Mouse (Mus musculus): Measurements from ENCODE around the gene Rpn1. TPM values are rescaled to one million over a fixed set of nuclear protein-coding genes. Genes with fewer than 3 reads are reported as not detected.

The Rpn1 gene
- polyA plus RNA-seq, 1 experiment from 2014 or later: 425 TPM

GRCm38 (mm10) chr6:88053228-88054080 is 30.8 kb upstream of the Rpn1 start:
- H3K36me3 ChIP-seq: no peaks in the 10 kb centered on the region
- H3K27ac ChIP-seq: no peak overlapping the region
- H3K4me2 ChIP-seq: no peak overlapping the region
- no peak overlapping the region for H3K4me3 ChIP-seq (replicated peaks)
- H3K4me1 ChIP-seq: no peaks in the 10 kb centered on the region
- no peaks in the 10 kb centered on the region for H3K9me3 ChIP-seq (replicated peaks)
- no peak for ATAC-seq (replicated peaks; ENCODE audit: low FRiP score)
- H3K9ac ChIP-seq: no peak overlapping the region
- WGBS: 54% methylated on average over 11 of the region's 11 CpGs
- no peaks in the 10 kb centered on the region for H3K27me3 ChIP-seq

- H3K4me3 ChIP-seq (replicated peaks): no peak overlapping the region
- no peaks in the 10 kb centered on the region for H3K27me3 ChIP-seq
- 40% methylated on average over 9 of the region's 9 CpGs for WGBS
- H3K27ac ChIP-seq: no peak overlapping the region
- H3K36me3 ChIP-seq: no peaks in the 10 kb centered on the region
- no peak overlapping the region for H3K9ac ChIP-seq
- no peaks in the 10 kb centered on the region for H3K9me3 ChIP-seq (replicated peaks)
- no peak for ATAC-seq (replicated peaks; ENCODE audit: low FRiP score)
- no peak overlapping the region for H3K4me2 ChIP-seq
- H3K4me1 ChIP-seq: no peaks in the 10 kb centered on the region
Observed at GRCm38 (mm10) chr6:88054081-88054835, 30.0 kb upstream of the Rpn1 start.

- 70% methylated on average over 5 of the region's 5 CpGs for WGBS
- Histone ChIP-seq H3K27me3 (no peaks in the 10 kb centered on the region), H3K9me3 (replicated peaks) (no peaks in the 10 kb centered on the region), H3K36me3 (no peaks in the 10 kb centered on the region), H3K4me3 (replicated peaks) (no peak overlapping the region), H3K9ac (no peak overlapping the region), H3K4me2 (no peak overlapping the region), H3K4me1 (no peaks in the 10 kb centered on the region), H3K27ac (no peak overlapping the region)
- no peak for ATAC-seq (replicated peaks; ENCODE audit: low FRiP score)
Observed at GRCm38 (mm10) chr6:88055663-88056062, 28.6 kb upstream of the Rpn1 start.

GRCm38 (mm10) chr6:88056866-88057265 is 27.4 kb upstream of the Rpn1 start:
- Histone ChIP-seq H3K36me3 (no peaks in the 10 kb centered on the region), H3K9ac (no peak overlapping the region)

GRCm38 (mm10) chr6:88059903-88060302 is 24.4 kb upstream of the Rpn1 start:
- no peak for ATAC-seq (replicated peaks; ENCODE audit: low FRiP score)
- 80% methylated on average over 5 of the region's 5 CpGs for WGBS
- H3K9ac ChIP-seq: no peak overlapping the region

More at GRCm38 (mm10) chr6:88056866-88057265, 27.4 kb upstream of the Rpn1 start:
- H3K27ac ChIP-seq: no peak overlapping the region
- no peaks in the 10 kb centered on the region for H3K9me3 ChIP-seq (replicated peaks)
- no peak overlapping the region for H3K4me3 ChIP-seq (replicated peaks)
- no peaks in the 10 kb centered on the region for H3K27me3 ChIP-seq
- ATAC-seq (replicated peaks; ENCODE audit: low FRiP score): no peak
- no peak overlapping the region for H3K4me2 ChIP-seq
- WGBS: 85% methylated on average over 5 of the region's 5 CpGs
- H3K4me1 ChIP-seq: no peaks in the 10 kb centered on the region

GRCm38 (mm10) chr6:88060602-88061001 is 23.7 kb upstream of the Rpn1 start:
- 92% methylated on average over 4 of the region's 4 CpGs for WGBS

More at GRCm38 (mm10) chr6:88059903-88060302, 24.4 kb upstream of the Rpn1 start:
- Histone ChIP-seq H3K36me3 (no peaks in the 10 kb centered on the region), H3K4me2 (no peak overlapping the region), H3K27ac (no peak overlapping the region), H3K27me3 (no peaks in the 10 kb centered on the region), H3K4me1 (no peaks in the 10 kb centered on the region), H3K9me3 (replicated peaks) (no peaks in the 10 kb centered on the region), H3K4me3 (replicated peaks) (no peak overlapping the region)

GRCm38 (mm10) chr6:88061406-88061805 is 22.9 kb upstream of the Rpn1 start:
- Histone ChIP-seq H3K27me3 (no peaks in the 10 kb centered on the region), H3K9me3 (replicated peaks) (no peaks in the 10 kb centered on the region), H3K4me1 (no peaks in the 10 kb centered on the region), H3K27ac (no peak overlapping the region), H3K36me3 (no peaks in the 10 kb centered on the region), H3K4me3 (replicated peaks) (no peak overlapping the region), H3K9ac (no peak overlapping the region), H3K4me2 (no peak overlapping the region)
- no peak for ATAC-seq (replicated peaks; ENCODE audit: low FRiP score)
- WGBS: 82% methylated on average over 4 of the region's 4 CpGs

More at GRCm38 (mm10) chr6:88060602-88061001, 23.7 kb upstream of the Rpn1 start:
- Histone ChIP-seq H3K4me3 (replicated peaks) (no peak overlapping the region), H3K36me3 (no peaks in the 10 kb centered on the region), H3K4me1 (no peaks in the 10 kb centered on the region), H3K27ac (no peak overlapping the region), H3K9ac (no peak overlapping the region), H3K9me3 (replicated peaks) (no peaks in the 10 kb centered on the region), H3K27me3 (no peaks in the 10 kb centered on the region), H3K4me2 (no peak overlapping the region)
- ATAC-seq (replicated peaks; ENCODE audit: low FRiP score): no peak

GRCm38 (mm10) chr6:88062398-88062797 is 21.9 kb upstream of the Rpn1 start:
- WGBS: 82% methylated on average over 4 of the region's 4 CpGs
- no peaks in the 10 kb centered on the region for H3K4me1 ChIP-seq
- H3K9me3 ChIP-seq (replicated peaks): no peaks in the 10 kb centered on the region
- H3K4me2 ChIP-seq: no peak overlapping the region
- no peak overlapping the region for H3K4me3 ChIP-seq (replicated peaks)
- no peak overlapping the region for H3K9ac ChIP-seq
- ATAC-seq (replicated peaks; ENCODE audit: low FRiP score): no peak
- no peaks in the 10 kb centered on the region for H3K36me3 ChIP-seq
- no peak overlapping the region for H3K27ac ChIP-seq
- H3K27me3 ChIP-seq: no peaks in the 10 kb centered on the region

- Histone ChIP-seq H3K36me3 (no peaks in the 10 kb centered on the region), H3K4me2 (no peak overlapping the region), H3K9ac (no peak overlapping the region), H3K4me3 (replicated peaks) (no peak overlapping the region), H3K9me3 (replicated peaks) (no peaks in the 10 kb centered on the region), H3K27ac (no peak overlapping the region), H3K4me1 (no peaks in the 10 kb centered on the region), H3K27me3 (no peaks in the 10 kb centered on the region)
- ATAC-seq (replicated peaks; ENCODE audit: low FRiP score): no peak
- 88% methylated on average over 3 of the region's 3 CpGs for WGBS
Observed at GRCm38 (mm10) chr6:88064072-88064642, 20.1 kb upstream of the Rpn1 start.

GRCm38 (mm10) chr6:88065116-88065515 is 19.2 kb upstream of the Rpn1 start:
- Histone ChIP-seq H3K4me2 (no peak overlapping the region), H3K36me3 (no peaks in the 10 kb centered on the region), H3K27me3 (peaks cover 3% of the 10 kb centered on the region; the same call in 1 of the 2 replicates), H3K4me3 (replicated peaks) (no peak overlapping the region), H3K27ac (peak overlapping the region; percentile 73), H3K9ac (no peak overlapping the region), H3K9me3 (replicated peaks) (no peaks in the 10 kb centered on the region), H3K4me1 (no peaks in the 10 kb centered on the region)
- 62% methylated on average over 4 of the region's 4 CpGs for WGBS
- ATAC-seq (replicated peaks; ENCODE audit: low FRiP score): no peak

- no peak overlapping the region for H3K4me2 ChIP-seq
- H3K9me3 ChIP-seq (replicated peaks): no peaks in the 10 kb centered on the region
- ATAC-seq (replicated peaks; ENCODE audit: low FRiP score): no peak
- H3K36me3 ChIP-seq: no peaks in the 10 kb centered on the region
- no peaks in the 10 kb centered on the region for H3K4me1 ChIP-seq
- peaks cover 5% of the 10 kb centered on the region; the same call in 1 of the 2 replicates for H3K27me3 ChIP-seq
- no peak overlapping the region for H3K4me3 ChIP-seq (replicated peaks)
- H3K9ac ChIP-seq: no peak overlapping the region
- no peak overlapping the region for H3K27ac ChIP-seq
- WGBS: 58% methylated on average over 3 of the region's 3 CpGs
Observed at GRCm38 (mm10) chr6:88065968-88066367, 18.3 kb upstream of the Rpn1 start.

GRCm38 (mm10) chr6:88067722-88068121 is 16.6 kb upstream of the Rpn1 start:
- Histone ChIP-seq H3K27me3 (peaks cover 5% of the 10 kb centered on the region; the same call in 1 of the 2 replicates), H3K9me3 (replicated peaks) (no peaks in the 10 kb centered on the region), H3K36me3 (no peaks in the 10 kb centered on the region), H3K27ac (no peak overlapping the region), H3K4me3 (replicated peaks) (no peak overlapping the region), H3K9ac (no peak overlapping the region), H3K4me2 (no peak overlapping the region), H3K4me1 (no peaks in the 10 kb centered on the region)
- ATAC-seq (replicated peaks; ENCODE audit: low FRiP score): no peak
- 63% methylated on average over 3 of the region's 3 CpGs for WGBS
